10 mouse cellular contexts compared by ENCODE assay signal in the genomic region with DNA sequence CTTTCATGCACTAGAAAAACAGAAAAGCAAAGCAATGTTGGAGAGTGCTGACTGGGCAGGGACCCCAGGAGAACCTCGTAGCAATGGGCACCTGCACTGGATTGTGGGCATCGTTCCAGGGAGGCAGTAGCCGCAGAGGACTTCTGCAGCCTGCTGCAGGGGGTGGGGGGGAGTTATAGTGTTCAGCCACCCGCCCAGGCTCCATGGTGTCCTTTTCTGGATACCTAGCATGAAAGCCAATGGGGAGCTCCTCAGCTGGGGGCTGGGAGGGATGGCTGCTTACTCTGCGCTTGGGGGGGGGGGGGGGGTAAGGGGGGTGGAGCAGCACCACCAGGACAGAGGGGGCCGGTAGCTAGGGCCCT. TPM values are rescaled to one million over a fixed set of nuclear protein-coding genes. Genes with fewer than 3 reads are reported as not detected.
DNase-seq lines count a peak whose midpoint lies in the region; ATAC-seq and TF ChIP-seq lines count a peak whose summit lies in the region.
"Had no signal": no experiment of that assay in that cellular context is flagged by ENCODE, and none has a peak within 500 bp of the region (broad histone marks: within the 10 kb centered on the region; RNA-seq: fewer than 3 reads in every experiment).

No protein-coding gene starts in this region.

- intact Hi-C loops in gastrocnemius, postnatal 14 days (cut with DNase I; ENCODE audit: low total_unique reads) = no loop called here

- WGBS in hindbrain, embryonic 10.5 days = under 1% methylated on average over 5 of the region's 6 CpGs
- WGBS in hindbrain, postnatal 0 days = 7% methylated on average over 5 of the region's 6 CpGs
- 0% methylated on average over 5 of the region's 6 CpGs for WGBS in forebrain, embryonic 11.5 days
- WGBS in limb, embryonic 12.5 days = 4% methylated on average over 5 of the region's 6 CpGs
- WGBS in midbrain, embryonic 13.5 days = 0% methylated on average over 3 of the region's 6 CpGs

- H3K36me3 ChIP-seq in hindbrain, embryonic 10.5 days = no peaks in the 10 kb centered on the region
- H3K36me3 ChIP-seq in hindbrain, postnatal 0 days (ENCODE audit: insufficient read depth, low read length) = no peaks in the 10 kb centered on the region
- H3K36me3 ChIP-seq in forebrain, embryonic 11.5 days (ENCODE audit: control insufficient read depth, insufficient read depth, low read length) = no peaks in the 10 kb centered on the region
- no peaks in the 10 kb centered on the region for H3K36me3 ChIP-seq in limb, embryonic 12.5 days
- no peaks in the 10 kb centered on the region for H3K36me3 ChIP-seq in midbrain, embryonic 13.5 days

- H3K4me1 ChIP-seq in hindbrain, embryonic 10.5 days (replicated peaks) = peaks cover 35% of the 10 kb centered on the region
- H3K4me1 ChIP-seq in hindbrain, postnatal 0 days (ENCODE audit: insufficient read depth, low read length) = no peaks in the 10 kb centered on the region
- peaks cover 14% of the 10 kb centered on the region; the same call in 1 of the 2 replicates for H3K4me1 ChIP-seq in forebrain, embryonic 11.5 days (replicated peaks; ENCODE audit: control insufficient read depth, insufficient read depth, low read length)
- H3K4me1 ChIP-seq in limb, embryonic 12.5 days (replicated peaks) = peaks cover 22% of the 10 kb centered on the region
- H3K4me1 ChIP-seq in midbrain, embryonic 13.5 days (replicated peaks) = peaks cover 31% of the 10 kb centered on the region

- DNase-seq in hindbrain, embryonic 10.5 days (ENCODE audit: low spot score) = no peak
- DNase-seq in hindbrain, postnatal 0 days (ENCODE audit: low spot score) = no peak
- DNase-seq in forebrain, embryonic 11.5 days (ENCODE audit: low spot score) = peak; percentile 57
- DNase-seq in gastrocnemius, postnatal 14 days = no peak
- DNase-seq in urinary bladder, adult 18-20 months (ENCODE audit: low spot score in 2 of 2) = no peak

- no peak overlapping the region for H3K4me2 ChIP-seq in hindbrain, postnatal 0 days (ENCODE audit: low read depth, low read length)
- H3K4me2 ChIP-seq in forebrain, embryonic 11.5 days (ENCODE audit: low read depth, low read length, severe bottlenecking) = peak overlapping the region; percentile 38
- peak overlapping the region; percentile 46 for H3K4me2 ChIP-seq in limb, embryonic 12.5 days
- peak overlapping the region; percentile 48 for H3K4me2 ChIP-seq in midbrain, embryonic 13.5 days (replicated peaks)

- H3K9me3 ChIP-seq in hindbrain, embryonic 10.5 days = no peaks in the 10 kb centered on the region
- H3K9me3 ChIP-seq in hindbrain, postnatal 0 days (ENCODE audit: low read length) = no peaks in the 10 kb centered on the region
- H3K9me3 ChIP-seq in forebrain, embryonic 11.5 days (ENCODE audit: control insufficient read depth, low read length) = no peaks in the 10 kb centered on the region
- H3K9me3 ChIP-seq in limb, embryonic 12.5 days = no peaks in the 10 kb centered on the region
- no peaks in the 10 kb centered on the region for H3K9me3 ChIP-seq in midbrain, embryonic 13.5 days

- ATAC-seq in hindbrain, postnatal 0 days = no peak; the same call in 1 of the 2 replicates
- no peak for ATAC-seq in forebrain, embryonic 11.5 days (replicated peaks; ENCODE audit: low FRiP score)
- no peak for ATAC-seq in limb, embryonic 12.5 days (ENCODE audit: insufficient number of reproducible peaks, insufficient read depth, low FRiP score, low TSS enrichment, low read depth)
- ATAC-seq in midbrain, embryonic 13.5 days = no peak
- no peak for ATAC-seq in erythroblast, adult 5-6 weeks (replicated peaks; ENCODE audit: low FRiP score, poor library complexity, severe bottlenecking)
- ATAC-seq: inflammation-experienced regulatory T-cells, adult 6 months had no signal

- no peak for TF ChIP-seq CTCF in hindbrain, postnatal 0 days (IDR thresholded peaks at IDR 0.05; ENCODE audit: low read depth)

- peaks cover 100% of the 10 kb centered on the region for H3K27me3 ChIP-seq in hindbrain, embryonic 10.5 days (ENCODE audit: insufficient read depth, poor library complexity, severe bottlenecking)
- peaks cover 72% of the 10 kb centered on the region for H3K27me3 ChIP-seq in hindbrain, postnatal 0 days (ENCODE audit: insufficient read depth, low read length)
- peaks cover 69% of the 10 kb centered on the region for H3K27me3 ChIP-seq in forebrain, embryonic 11.5 days (ENCODE audit: control insufficient read depth, insufficient read depth, low read length)
- peaks cover 83% of the 10 kb centered on the region for H3K27me3 ChIP-seq in limb, embryonic 12.5 days
- H3K27me3 ChIP-seq in midbrain, embryonic 13.5 days = peaks cover 93% of the 10 kb centered on the region
- H3K27me3 ChIP-seq: CH12.LX had no signal

- peak overlapping the region; percentile 44 for H3K4me3 ChIP-seq in hindbrain, embryonic 10.5 days
- H3K4me3 ChIP-seq in hindbrain, postnatal 0 days (ENCODE audit: low read length) = no peak overlapping the region
- H3K4me3 ChIP-seq in forebrain, embryonic 11.5 days (ENCODE audit: low read depth, low read length) = no peak overlapping the region
- peak overlapping the region; percentile 22 for H3K4me3 ChIP-seq in limb, embryonic 12.5 days (replicated peaks)
- H3K4me3 ChIP-seq in midbrain, embryonic 13.5 days (replicated peaks) = 0 out of 2 replicates have a peak overlapping the region, but pooled peaks have one; percentile 4

- H3K27ac ChIP-seq in hindbrain, embryonic 10.5 days = peak overlapping the region; percentile 59; the same call in 1 of the 2 replicates
- no peak overlapping the region for H3K27ac ChIP-seq in hindbrain, postnatal 0 days
- no peak overlapping the region for H3K27ac ChIP-seq in forebrain, embryonic 11.5 days (ENCODE audit: low read depth, low read length)
- no peak overlapping the region for H3K27ac ChIP-seq in limb, embryonic 12.5 days
- H3K27ac ChIP-seq in midbrain, embryonic 13.5 days = peak overlapping the region; percentile 77

- H3K9ac ChIP-seq in hindbrain, postnatal 0 days (replicated peaks; ENCODE audit: low read length) = no peak overlapping the region
- no peak overlapping the region for H3K9ac ChIP-seq in forebrain, embryonic 11.5 days (ENCODE audit: low read length)
- no peak overlapping the region for H3K9ac ChIP-seq in limb, embryonic 12.5 days (replicated peaks)
- 0 out of 2 replicates have a peak overlapping the region, but pooled peaks have one; percentile 46 for H3K9ac ChIP-seq in midbrain, embryonic 13.5 days (replicated peaks)

RNA-seq across cellular contexts. Expression of a gene that starts 12.2 kb away (rescaled TPM):
- 1.2 and 1.6 TPM in 2 replicates for polyA plus RNA-seq in hindbrain, embryonic 10.5 days (2016; fragmentation: Nextera tagmentation; extraction: Ambion mirVana)
- 0.47 and 0.73 TPM in 2 replicates for total RNA-seq in hindbrain, postnatal 0 days (2014; rRNA removed)
- polyA plus RNA-seq in hindbrain, postnatal 0 days (2015; fragmentation: Nextera tagmentation; extraction: Ambion mirVana) = 0.20 and 0.44 TPM in 2 replicates
- polyA plus RNA-seq in forebrain, embryonic 11.5 days (2014; fragmentation: Nextera tagmentation; extraction: Ambion mirVana) = 1.7 and 1.9 TPM in 2 replicates
- polyA plus RNA-seq in limb, embryonic 12.5 days (2016; fragmentation: Nextera tagmentation; extraction: Ambion mirVana) = not detected in 2 replicates
- 3.0 and 3.8 TPM in 2 replicates for polyA plus RNA-seq in midbrain, embryonic 13.5 days (2015; fragmentation: Nextera tagmentation; extraction: Ambion mirVana)
- total RNA-seq in erythroblast, adult 5-6 weeks (2015; ENCODE audit: low replicate concordance) = not detected in 2 replicates
- not detected in 2 replicates for total RNA-seq in erythroblast, adult 5-6 weeks (2017; ENCODE audit: low replicate concordance)
- total RNA-seq in gastrocnemius, postnatal 14 days (2021) = not detected
- total RNA-seq: CH12.LX had no signal
- polyA plus RNA-seq: inflammation-experienced regulatory T-cells, adult 6 months had no signal

RNA-seq across cellular contexts. Expression of a gene that starts 29.4 kb away (rescaled TPM):
- polyA plus RNA-seq in hindbrain, embryonic 10.5 days (2016; fragmentation: Nextera tagmentation; extraction: Ambion mirVana) = 0.58 and 0.59 TPM in 2 replicates
- total RNA-seq in hindbrain, postnatal 0 days (2014; rRNA removed) = 0.54 and 1.3 TPM in 2 replicates
- polyA plus RNA-seq in hindbrain, postnatal 0 days (2015; fragmentation: Nextera tagmentation; extraction: Ambion mirVana) = 1.1 TPM in 2 replicates
- polyA plus RNA-seq in forebrain, embryonic 11.5 days (2014; fragmentation: Nextera tagmentation; extraction: Ambion mirVana) = 0.44 and 0.57 TPM in 2 replicates
- 0.09 and 0.13 TPM in 2 replicates for polyA plus RNA-seq in limb, embryonic 12.5 days (2016; fragmentation: Nextera tagmentation; extraction: Ambion mirVana)
- 1.8 and 2.6 TPM in 2 replicates for polyA plus RNA-seq in midbrain, embryonic 13.5 days (2015; fragmentation: Nextera tagmentation; extraction: Ambion mirVana)
- total RNA-seq in erythroblast, adult 5-6 weeks (2015; ENCODE audit: low replicate concordance) = not detected in 2 replicates
- not detected in 2 replicates for total RNA-seq in erythroblast, adult 5-6 weeks (2017; ENCODE audit: low replicate concordance)
- not detected for total RNA-seq in gastrocnemius, postnatal 14 days (2021)
- total RNA-seq: CH12.LX had no signal
- polyA plus RNA-seq: inflammation-experienced regulatory T-cells, adult 6 months had no signal

Comparison
In these comparisons a context has a peak if more than half of its experiments do, and no peak if none do; other contexts are left out.
1. H3K27ac ChIP-seq: peak in hindbrain, embryonic 10.5 days (single experiment) and midbrain, embryonic 13.5 days (single experiment); none in hindbrain, postnatal 0 days (single experiment), forebrain, embryonic 11.5 days (single experiment) and limb, embryonic 12.5 days (single experiment).
2. H3K4me3 ChIP-seq: peak in hindbrain, embryonic 10.5 days (single experiment), limb, embryonic 12.5 days (single experiment) and midbrain, embryonic 13.5 days (single experiment); none in hindbrain, postnatal 0 days (single experiment) and forebrain, embryonic 11.5 days (single experiment).